Mouse (Mus musculus): ENCODE measurements around the gene Rab1b. TPM values are rescaled to one million over a fixed set of nuclear protein-coding genes. Genes with fewer than 3 reads are reported as not detected.

Gene Rab1b
- polyA plus RNA-seq, 1 experiment from 2014 or later, result 295 TPM

DNA sequence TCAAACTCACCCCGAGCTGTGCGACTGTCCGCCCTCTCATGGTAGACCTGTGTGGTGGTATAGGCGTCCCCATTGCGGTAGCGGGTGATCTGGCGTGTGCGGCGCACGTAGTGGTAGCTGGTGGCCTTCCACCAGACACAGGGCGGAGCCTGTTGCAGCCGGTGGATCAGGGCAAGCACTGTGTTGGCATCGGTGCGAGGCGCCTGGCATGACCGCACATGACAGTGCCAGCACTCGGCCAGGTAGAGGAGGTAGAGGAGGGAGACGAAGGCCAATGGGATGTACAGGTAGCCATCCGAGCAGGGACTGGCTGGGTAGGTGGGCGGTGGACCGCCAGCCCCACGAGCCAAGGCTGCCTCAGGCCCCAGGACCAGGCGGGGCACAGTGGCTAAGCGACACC lies 24.3 kb downstream of the Rab1b start:
- no peaks in the 10 kb centered on the region for H3K36me3 ChIP-seq (ENCODE audit: control insufficient read depth, insufficient read depth, low read length)
- 57% methylated on average over 24 of the region's 24 CpGs for WGBS
- H3K27ac ChIP-seq (ENCODE audit: low read length), result no peak overlapping the region
- H3K4me3 ChIP-seq (ENCODE audit: low read length), result no peak overlapping the region
- H3K9me3 ChIP-seq (ENCODE audit: control insufficient read depth, low read length), result no peaks in the 10 kb centered on the region
- H3K4me2 ChIP-seq (ENCODE audit: low read depth, low read length), result no peak overlapping the region
- peaks cover 56% of the 10 kb centered on the region for H3K27me3 ChIP-seq (ENCODE audit: control insufficient read depth, insufficient read depth, low read depth, low read length)
- H3K4me1 ChIP-seq (replicated peaks; ENCODE audit: control insufficient read depth, insufficient read depth, low read length), result peaks cover 5% of the 10 kb centered on the region
- H3K9ac ChIP-seq (ENCODE audit: low read length), result no peak overlapping the region
- no peak for ATAC-seq (ENCODE audit: low read depth)

DNA sequence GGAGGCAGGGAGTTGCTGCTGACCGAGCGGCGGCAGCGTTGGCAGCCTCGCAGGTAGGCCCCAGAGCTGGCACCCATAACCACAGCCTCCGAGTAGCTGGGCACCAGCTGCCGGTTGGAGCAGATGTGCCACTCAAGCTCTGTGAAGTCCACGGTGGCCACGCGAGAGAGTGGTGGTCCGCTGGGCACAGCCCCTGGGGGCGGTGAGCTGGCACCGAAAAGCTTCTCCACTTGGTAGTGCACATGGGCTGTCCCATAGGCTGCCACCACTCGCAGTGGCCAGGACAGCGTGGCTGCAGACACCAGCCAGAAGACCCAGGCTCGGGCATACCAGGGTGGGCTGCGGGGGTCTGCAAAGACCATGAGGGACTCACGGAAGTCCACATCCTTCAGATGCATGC lies 24.9 kb downstream of the Rab1b start:
- no peak overlapping the region for H3K4me3 ChIP-seq (ENCODE audit: low read length)
- H3K27me3 ChIP-seq (ENCODE audit: control insufficient read depth, insufficient read depth, low read depth, low read length), result peaks cover 56% of the 10 kb centered on the region
- H3K27ac ChIP-seq (ENCODE audit: low read length), result no peak overlapping the region
- peaks cover 3% of the 10 kb centered on the region; the same call in 1 of the 2 replicates for H3K4me1 ChIP-seq (replicated peaks; ENCODE audit: control insufficient read depth, insufficient read depth, low read length)
- no peak for ATAC-seq (ENCODE audit: low read depth)
- H3K9me3 ChIP-seq (ENCODE audit: control insufficient read depth, low read length), result no peaks in the 10 kb centered on the region
- H3K9ac ChIP-seq (ENCODE audit: low read length), result no peak overlapping the region
- no peaks in the 10 kb centered on the region for H3K36me3 ChIP-seq (ENCODE audit: control insufficient read depth, insufficient read depth, low read length)
- H3K4me2 ChIP-seq (ENCODE audit: low read depth, low read length), result no peak overlapping the region
- WGBS, result 59% methylated on average over 18 of the region's 18 CpGs

DNA sequence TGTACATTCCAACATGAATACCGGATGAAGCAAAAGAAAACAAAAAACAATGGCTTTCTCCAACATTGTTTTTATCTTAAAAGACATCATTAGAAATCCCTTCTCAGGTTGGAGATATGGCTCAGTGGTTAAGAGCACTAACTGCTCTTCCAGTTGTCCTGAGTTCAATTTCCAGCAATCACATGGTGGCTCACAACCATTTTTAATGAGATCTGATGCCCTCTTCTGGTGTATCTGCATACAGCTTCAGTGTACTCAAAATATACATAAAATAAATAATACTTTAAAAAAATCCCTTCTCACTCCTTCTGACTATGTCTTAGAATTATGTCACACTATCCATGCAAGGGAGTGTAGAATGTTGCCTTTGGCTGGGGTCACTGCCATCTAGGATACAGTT lies 27.6 kb downstream of the Rab1b start:
- 88% methylated on average over 1 of the region's 1 CpGs for WGBS
- no peak overlapping the region for H3K27ac ChIP-seq (ENCODE audit: low read length)
- no peak for ATAC-seq (ENCODE audit: low read depth)
- H3K36me3 ChIP-seq (ENCODE audit: control insufficient read depth, insufficient read depth, low read length), result no peaks in the 10 kb centered on the region
- H3K27me3 ChIP-seq (ENCODE audit: control insufficient read depth, insufficient read depth, low read depth, low read length), result peaks cover 40% of the 10 kb centered on the region
- H3K9ac ChIP-seq (ENCODE audit: low read length), result no peak overlapping the region
- no peaks in the 10 kb centered on the region for H3K4me1 ChIP-seq (replicated peaks; ENCODE audit: control insufficient read depth, insufficient read depth, low read length)
- no peak overlapping the region for H3K4me3 ChIP-seq (ENCODE audit: low read length)
- no peaks in the 10 kb centered on the region for H3K9me3 ChIP-seq (ENCODE audit: control insufficient read depth, low read length)
- H3K4me2 ChIP-seq (ENCODE audit: low read depth, low read length), result no peak overlapping the region

DNA sequence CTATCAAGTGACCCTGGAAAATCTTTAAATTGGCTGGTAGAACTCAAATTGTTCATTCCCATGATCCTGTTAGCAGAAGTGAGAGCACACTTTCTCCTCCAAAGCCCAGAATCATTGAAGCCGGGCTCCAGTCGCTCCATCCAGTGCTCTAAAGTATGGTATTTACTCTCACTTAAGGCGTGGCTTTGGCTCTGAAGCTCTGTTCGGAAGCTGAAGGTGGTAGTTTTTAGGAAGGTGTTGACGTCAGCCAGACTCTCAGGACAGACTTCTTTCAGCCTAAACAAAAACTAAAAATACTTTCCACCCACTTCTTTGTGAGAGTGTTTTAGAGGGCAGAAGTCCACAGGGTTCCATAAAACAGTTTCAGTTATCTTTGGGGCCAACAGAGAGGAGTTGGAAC lies 33.4 kb downstream of the Rab1b start:
- 0 out of 2 replicates have a peak overlapping the region, but pooled peaks have one; percentile 83 for H3K4me2 ChIP-seq (ENCODE audit: low read depth, low read length)
- H3K27me3 ChIP-seq (ENCODE audit: control insufficient read depth, insufficient read depth, low read depth, low read length), result peaks cover 18% of the 10 kb centered on the region
- ATAC-seq (ENCODE audit: low read depth), result no peak
- no peaks in the 10 kb centered on the region for H3K9me3 ChIP-seq (ENCODE audit: control insufficient read depth, low read length)
- H3K36me3 ChIP-seq (ENCODE audit: control insufficient read depth, insufficient read depth, low read length), result no peaks in the 10 kb centered on the region
- H3K4me3 ChIP-seq (ENCODE audit: low read length), result no peak overlapping the region
- H3K4me1 ChIP-seq (replicated peaks; ENCODE audit: control insufficient read depth, insufficient read depth, low read length), result peaks cover 7% of the 10 kb centered on the region
- H3K27ac ChIP-seq (ENCODE audit: low read length), result no peak overlapping the region
- no peak overlapping the region for H3K9ac ChIP-seq (ENCODE audit: low read length)
- WGBS, result 15% methylated on average over 5 of the region's 5 CpGs

DNA sequence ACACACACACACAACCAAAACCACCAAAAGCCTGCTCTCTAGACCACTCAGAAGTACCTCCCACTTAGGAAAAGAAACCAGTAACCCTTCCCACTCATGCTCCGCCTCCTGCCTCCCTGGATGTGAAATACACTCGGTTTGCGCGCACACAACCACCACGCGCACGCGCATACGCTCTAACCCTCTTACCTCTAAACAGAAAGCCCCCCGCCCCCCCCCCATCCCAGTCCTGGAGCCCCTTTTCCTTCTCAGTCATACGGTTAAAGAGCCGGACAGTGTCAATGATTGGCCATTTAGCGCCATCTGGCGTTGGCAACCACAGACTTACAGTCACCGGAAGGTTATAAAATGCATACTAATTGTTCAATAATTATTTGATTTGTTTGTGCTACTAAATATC lies 33.8 kb downstream of the Rab1b start:
- Histone ChIP-seq H3K9ac (ENCODE audit: low read length) (no peak overlapping the region), H3K27ac (ENCODE audit: low read length) (no peak overlapping the region; the same call in 1 of the 2 replicates), H3K27me3 (ENCODE audit: control insufficient read depth, insufficient read depth, low read depth, low read length) (peaks cover 21% of the 10 kb centered on the region), H3K9me3 (ENCODE audit: control insufficient read depth, low read length) (no peaks in the 10 kb centered on the region), H3K36me3 (ENCODE audit: control insufficient read depth, insufficient read depth, low read length) (no peaks in the 10 kb centered on the region), H3K4me1 (replicated peaks; ENCODE audit: control insufficient read depth, insufficient read depth, low read length) (peaks cover 9% of the 10 kb centered on the region), H3K4me3 (ENCODE audit: low read length) (peak overlapping the region; percentile 62), H3K4me2 (ENCODE audit: low read depth, low read length) (peak overlapping the region; percentile 83)
- ATAC-seq (ENCODE audit: low read depth), result peak; percentile 19; the same call in 1 of the 2 replicates
- under 1% methylated on average over 15 of the region's 15 CpGs for WGBS

DNA sequence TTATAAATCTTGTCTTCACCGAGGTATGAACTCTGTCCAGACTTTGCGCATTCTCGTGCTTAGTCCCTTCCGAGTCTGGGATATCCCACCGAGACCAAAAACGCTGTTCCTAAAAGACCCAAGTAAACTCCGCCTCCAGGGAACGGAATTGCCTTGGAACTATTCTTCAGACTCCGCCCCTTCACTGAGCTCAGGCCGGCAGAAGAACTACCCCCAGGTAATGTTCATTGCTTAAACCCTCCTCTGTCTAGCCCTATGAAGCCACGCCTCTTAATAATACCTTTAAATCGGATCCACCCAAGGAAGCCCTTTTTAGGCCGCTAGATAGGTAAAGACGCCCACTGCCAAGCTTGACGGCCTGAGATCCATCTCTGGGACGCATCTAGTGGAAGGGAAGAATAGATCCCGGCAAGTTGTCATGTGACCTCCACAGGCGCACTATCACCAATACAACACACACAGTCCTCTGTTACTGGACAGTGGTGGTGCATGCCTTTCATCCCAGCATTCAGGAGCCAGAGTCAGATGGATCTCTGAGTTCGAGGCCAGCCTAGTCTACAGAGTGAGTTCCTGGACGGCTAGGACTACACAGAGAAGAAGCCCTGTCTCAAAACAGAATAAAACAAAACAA lies 34.4 kb downstream of the Rab1b start:
- Histone ChIP-seq H3K4me3 (ENCODE audit: low read length) (peak overlapping the region; percentile 62), H3K27me3 (ENCODE audit: control insufficient read depth, insufficient read depth, low read depth, low read length) (peaks cover 24% of the 10 kb centered on the region), H3K4me1 (replicated peaks; ENCODE audit: control insufficient read depth, insufficient read depth, low read length) (peaks cover 14% of the 10 kb centered on the region), H3K9me3 (ENCODE audit: control insufficient read depth, low read length) (no peaks in the 10 kb centered on the region), H3K36me3 (ENCODE audit: control insufficient read depth, insufficient read depth, low read length) (no peaks in the 10 kb centered on the region), H3K9ac (ENCODE audit: low read length) (peak overlapping the region; percentile 48), H3K27ac (ENCODE audit: low read length) (peak overlapping the region; percentile 83), H3K4me2 (ENCODE audit: low read depth, low read length) (peak overlapping the region; percentile 83)
- WGBS, result 2% methylated on average over 20 of the region's 20 CpGs
- ATAC-seq (ENCODE audit: low read depth), result peak; percentile 7

DNA sequence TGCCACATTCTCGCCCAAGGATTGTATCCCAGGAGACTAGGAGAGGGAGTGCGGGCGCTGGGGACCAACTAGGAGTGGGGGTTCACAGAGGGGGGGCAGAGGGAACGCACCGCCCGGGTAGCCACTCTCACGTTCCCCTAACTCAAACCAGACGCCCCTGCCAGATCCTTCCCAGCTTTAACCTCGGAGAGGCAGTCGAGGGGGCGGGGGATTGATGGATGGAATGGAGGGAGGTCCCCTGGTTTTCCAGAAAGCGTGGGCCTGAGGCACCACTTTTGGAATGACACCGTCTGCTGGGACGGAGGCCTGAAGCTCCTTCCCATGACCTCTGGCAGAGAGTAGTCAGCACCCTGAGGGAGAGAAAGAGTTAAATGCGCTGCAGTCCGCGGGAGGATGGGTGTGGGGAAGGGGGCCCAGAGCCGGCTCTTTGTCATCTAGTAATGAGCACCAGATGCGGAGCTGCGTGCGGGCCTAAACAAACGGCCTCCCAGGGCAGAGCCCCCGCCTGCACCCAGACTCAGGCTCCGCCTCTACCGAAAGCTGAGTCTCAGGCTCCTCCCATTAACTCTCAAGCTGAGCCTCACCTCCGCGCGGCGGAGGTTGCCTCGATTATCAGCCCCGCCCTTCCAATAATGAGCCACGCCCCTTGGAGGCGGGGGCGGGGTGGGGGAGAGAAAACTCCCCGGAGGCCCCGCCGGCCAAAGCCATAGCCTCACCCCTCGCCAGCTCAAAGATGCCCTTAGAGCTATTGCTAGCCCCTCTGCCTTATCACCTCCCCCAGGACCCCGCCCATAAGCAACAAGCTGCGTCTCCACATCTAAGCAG lies 35.1 kb downstream of the Rab1b start:
- peak overlapping the region; percentile 83 for H3K4me2 ChIP-seq (ENCODE audit: low read depth, low read length)
- H3K36me3 ChIP-seq (ENCODE audit: control insufficient read depth, insufficient read depth, low read length), result no peaks in the 10 kb centered on the region
- peaks cover 21% of the 10 kb centered on the region for H3K4me1 ChIP-seq (replicated peaks; ENCODE audit: control insufficient read depth, insufficient read depth, low read length)
- H3K9me3 ChIP-seq (ENCODE audit: control insufficient read depth, low read length), result no peaks in the 10 kb centered on the region
- H3K27me3 ChIP-seq (ENCODE audit: control insufficient read depth, insufficient read depth, low read depth, low read length), result peaks cover 24% of the 10 kb centered on the region
- under 1% methylated on average over 39 of the region's 40 CpGs for WGBS
- peak overlapping the region; percentile 83 for H3K27ac ChIP-seq (ENCODE audit: low read length)
- H3K9ac ChIP-seq (ENCODE audit: low read length), result peak overlapping the region; percentile 48
- H3K4me3 ChIP-seq (ENCODE audit: low read length), result peak overlapping the region; percentile 62
- ATAC-seq (ENCODE audit: low read depth), result peak; percentile 86

DNA sequence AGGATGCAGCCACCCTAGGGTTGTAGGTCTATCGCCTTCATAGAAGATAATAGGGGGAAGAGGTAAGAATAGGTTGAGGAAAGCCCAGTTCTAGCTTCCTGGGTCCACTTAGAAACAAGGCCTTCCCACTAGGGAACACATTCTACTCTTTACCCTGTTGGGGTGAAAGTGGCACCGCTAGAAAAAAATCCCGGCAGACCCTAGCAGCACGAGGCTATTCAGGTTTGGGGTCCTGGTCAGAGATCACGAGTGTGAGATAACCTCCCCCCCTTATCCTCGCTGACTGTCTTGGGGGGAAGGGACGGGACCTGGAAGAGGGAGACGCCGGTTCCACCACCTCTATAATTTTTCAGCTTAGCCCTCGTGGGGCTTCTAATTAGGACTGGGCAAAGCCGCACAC lies 35.8 kb downstream of the Rab1b start:
- Histone ChIP-seq H3K9ac (ENCODE audit: low read length) (peak overlapping the region; percentile 48), H3K27me3 (ENCODE audit: control insufficient read depth, insufficient read depth, low read depth, low read length) (peaks cover 24% of the 10 kb centered on the region), H3K4me3 (ENCODE audit: low read length) (peak overlapping the region; percentile 62), H3K27ac (ENCODE audit: low read length) (peak overlapping the region; percentile 83), H3K36me3 (ENCODE audit: control insufficient read depth, insufficient read depth, low read length) (no peaks in the 10 kb centered on the region), H3K4me1 (replicated peaks; ENCODE audit: control insufficient read depth, insufficient read depth, low read length) (peaks cover 21% of the 10 kb centered on the region), H3K4me2 (ENCODE audit: low read depth, low read length) (peak overlapping the region; percentile 83), H3K9me3 (ENCODE audit: control insufficient read depth, low read length) (no peaks in the 10 kb centered on the region)
- WGBS, result 7% methylated on average over 11 of the region's 11 CpGs
- ATAC-seq (ENCODE audit: low read depth), result no peak

DNA sequence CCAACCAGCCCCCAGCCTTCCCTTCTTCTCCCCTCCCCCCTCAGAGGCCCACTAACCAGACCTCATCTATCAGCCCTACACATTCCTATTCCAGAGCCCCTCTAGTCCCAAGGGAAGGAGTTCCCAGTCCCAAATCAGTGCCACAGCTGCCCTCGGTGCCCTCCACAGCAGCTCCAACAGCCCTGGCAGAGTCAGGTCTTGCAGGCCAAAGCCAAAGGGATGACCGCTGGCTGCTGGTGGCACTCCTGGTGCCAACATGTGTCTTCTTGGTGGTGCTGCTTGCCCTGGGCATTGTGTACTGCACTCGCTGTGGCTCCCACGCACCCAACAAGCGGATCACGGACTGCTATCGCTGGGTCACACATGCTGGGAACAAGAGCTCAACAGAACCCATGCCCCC lies 36.9 kb downstream of the Rab1b start:
- H3K4me2 ChIP-seq (ENCODE audit: low read depth, low read length), result peak overlapping the region; percentile 83
- peak overlapping the region; percentile 48 for H3K9ac ChIP-seq (ENCODE audit: low read length)
- no peaks in the 10 kb centered on the region for H3K36me3 ChIP-seq (ENCODE audit: control insufficient read depth, insufficient read depth, low read length)
- no peak for ATAC-seq (ENCODE audit: low read depth)
- peak overlapping the region; percentile 20; the same call in 1 of the 2 replicates for H3K27ac ChIP-seq (ENCODE audit: low read length)
- WGBS, result 62% methylated on average over 7 of the region's 7 CpGs
- no peaks in the 10 kb centered on the region for H3K9me3 ChIP-seq (ENCODE audit: control insufficient read depth, low read length)
- peaks cover 19% of the 10 kb centered on the region for H3K27me3 ChIP-seq (ENCODE audit: control insufficient read depth, insufficient read depth, low read depth, low read length)
- H3K4me3 ChIP-seq (ENCODE audit: low read length), result peak overlapping the region; percentile 62
- H3K4me1 ChIP-seq (replicated peaks; ENCODE audit: control insufficient read depth, insufficient read depth, low read length), result peaks cover 26% of the 10 kb centered on the region
